Mouse (Mus musculus) embryonic fibroblast, embryonic 13.5 days (primary cell): Measurements from ENCODE around the gene Spesp1. TPM values are rescaled to one million over a fixed set of nuclear protein-coding genes. Genes with fewer than 3 reads are reported as not detected.

ENCODE experiments used
- H3K27ac ChIP-seq: 2 replicates; pipeline ENCODE4 v1.5.1; 2012; ENCODE audit warnings: low read length, control low read depth, inconsistent platforms; ENCODE audit not compliant: insufficient read depth
- H3K4me1 ChIP-seq: 2 replicates; pipeline ENCODE4 v1.6.1; 2011; ENCODE audit warnings: low read length; ENCODE audit not compliant: control insufficient read depth, insufficient read depth
- H3K4me3 ChIP-seq: 2 replicates; pipeline ENCODE4 v1.5.1; 2011; ENCODE audit warnings: mild to moderate bottlenecking, control low read depth, low read length; ENCODE audit not compliant: insufficient read depth
- CTCF ChIP-seq: IDR thresholded peaks from 2 replicates; pipeline ENCODE4 v1.5.1; 2011; ENCODE audit warnings: mild to moderate bottlenecking, control low read depth, low read length, moderate library complexity, borderline replicate concordance; ENCODE audit not compliant: insufficient read depth
- POLR2A ChIP-seq: IDR thresholded peaks from 2 replicates; pipeline ENCODE4 v1.6.1; 2011; ENCODE audit warnings: low read depth, mild to moderate bottlenecking, control low read depth, low read length, moderate library complexity
- polyA plus RNA-seq: library from polyadenylated mRNA; stranded (reverse); fragments of >200 nt; gene quantifications from 2 replicates; pipeline ENCODE4 v1.2.4, GENCODE M21; 2011; ENCODE audit warnings: low read depth; ENCODE audit not compliant: missing spikeins, insufficient read length

The Spesp1 gene
- polyA plus RNA-seq, 1 experiment, result not detected

- Histone ChIP-seq H3K4me3 (no peak overlapping the region), H3K27ac (no peak overlapping the region), H3K4me1 (no peaks in the 10 kb centered on the region)
- TF ChIP-seq POLR2A (no peak), CTCF (no peak)
These were observed 35.5 kb downstream of the Spesp1 start for GRCm38 (mm10) chr9:62246380-62246942.

DNA sequence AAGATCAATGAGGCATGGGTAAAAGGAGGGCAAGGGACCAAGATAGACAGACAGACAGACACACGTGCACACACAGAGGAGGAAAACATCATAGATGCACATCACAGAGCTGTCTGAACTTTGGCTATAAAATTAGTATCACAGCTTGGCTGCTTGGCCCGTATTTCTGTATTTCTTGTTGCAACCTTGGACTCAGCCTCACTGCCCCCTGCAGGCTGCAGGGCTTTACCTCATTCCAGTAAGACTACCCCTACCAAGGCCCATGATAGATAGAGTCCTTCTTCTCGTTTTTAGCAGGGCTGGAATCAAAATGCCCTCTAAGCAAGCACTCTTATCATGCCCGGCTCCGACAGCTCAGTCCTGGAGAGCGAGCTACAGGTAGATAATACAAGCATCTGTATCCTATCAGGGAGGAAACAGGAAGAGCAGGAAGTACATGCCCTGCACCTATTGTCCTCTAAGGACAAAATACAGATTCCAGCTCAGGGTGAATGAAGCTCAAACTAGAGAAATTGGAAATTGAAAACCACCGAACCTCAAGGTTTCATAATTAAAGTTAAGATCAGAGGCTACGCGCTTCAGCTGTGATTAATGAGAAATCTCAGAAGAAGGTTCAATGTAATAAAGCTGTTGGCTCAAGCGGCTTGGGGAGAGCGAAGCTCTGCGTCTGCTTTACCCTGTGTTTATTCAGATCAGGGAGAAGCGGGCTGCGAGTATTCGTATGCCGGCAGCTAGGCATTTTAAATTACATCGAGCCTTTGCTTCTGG is 36.2 kb downstream of the Spesp1 start:
- no peaks in the 10 kb centered on the region for H3K4me1 ChIP-seq
- H3K27ac ChIP-seq, result no peak overlapping the region
- TF ChIP-seq CTCF (peak; percentile 50; the same call in 1 of the 2 replicates), POLR2A (no peak)
- H3K4me3 ChIP-seq, result no peak overlapping the region

DNA sequence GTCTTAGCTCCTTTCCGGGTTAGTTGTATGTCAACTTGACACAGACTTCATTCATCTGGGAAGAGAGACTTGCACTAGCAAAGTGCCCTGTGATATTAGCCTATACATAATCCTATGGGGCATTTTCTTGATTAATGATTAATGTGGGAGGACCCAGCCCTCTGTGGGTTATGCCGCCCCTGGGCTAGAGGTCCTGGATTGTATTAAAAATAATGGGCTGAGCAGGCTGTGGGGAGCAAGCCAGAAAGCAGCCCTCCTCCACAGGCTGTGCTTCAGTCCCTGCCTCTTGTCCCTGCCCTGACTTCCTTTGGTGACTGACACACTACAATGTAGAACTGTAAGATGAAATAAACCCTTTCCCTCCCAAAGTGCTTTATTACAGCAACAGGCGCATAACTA is 37.4 kb downstream of the Spesp1 start:
- no peak overlapping the region for H3K27ac ChIP-seq
- TF ChIP-seq POLR2A (no peak), CTCF (no peak)
- no peaks in the 10 kb centered on the region for H3K4me1 ChIP-seq
- no peak overlapping the region for H3K4me3 ChIP-seq

- no peak overlapping the region for H3K4me3 ChIP-seq
- H3K27ac ChIP-seq, result no peak overlapping the region
- no peak for TF ChIP-seq CTCF
- TF ChIP-seq POLR2A, result no peak
- no peaks in the 10 kb centered on the region for H3K4me1 ChIP-seq
These were observed 37.9 kb downstream of the Spesp1 start for GRCm38 (mm10) chr9:62243991-62244611.

DNA sequence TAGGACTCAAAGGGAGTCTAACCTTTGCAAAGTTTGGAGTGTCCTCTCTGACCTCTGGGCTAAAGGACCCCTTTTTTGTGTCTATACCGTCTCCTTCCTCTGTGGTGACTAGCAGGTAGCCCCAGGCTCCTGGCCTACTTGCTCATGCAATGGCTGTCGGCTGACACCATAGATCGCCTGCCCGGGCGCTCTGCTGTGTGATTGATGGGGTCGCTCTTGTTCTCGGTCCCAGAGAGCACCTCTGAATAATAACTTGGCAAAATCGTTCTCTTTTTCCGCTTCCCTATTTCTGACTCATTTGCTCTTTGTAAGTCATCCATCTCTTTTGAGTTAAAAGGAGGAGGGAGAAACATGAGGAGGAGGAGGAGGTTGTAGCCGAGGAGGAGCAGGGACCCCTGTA is 42.0 kb downstream of the Spesp1 start:
- TF ChIP-seq POLR2A, result no peak
- no peak for TF ChIP-seq CTCF
- no peaks in the 10 kb centered on the region for H3K4me1 ChIP-seq
- no peak overlapping the region for H3K4me3 ChIP-seq
- no peak overlapping the region for H3K27ac ChIP-seq

DNA sequence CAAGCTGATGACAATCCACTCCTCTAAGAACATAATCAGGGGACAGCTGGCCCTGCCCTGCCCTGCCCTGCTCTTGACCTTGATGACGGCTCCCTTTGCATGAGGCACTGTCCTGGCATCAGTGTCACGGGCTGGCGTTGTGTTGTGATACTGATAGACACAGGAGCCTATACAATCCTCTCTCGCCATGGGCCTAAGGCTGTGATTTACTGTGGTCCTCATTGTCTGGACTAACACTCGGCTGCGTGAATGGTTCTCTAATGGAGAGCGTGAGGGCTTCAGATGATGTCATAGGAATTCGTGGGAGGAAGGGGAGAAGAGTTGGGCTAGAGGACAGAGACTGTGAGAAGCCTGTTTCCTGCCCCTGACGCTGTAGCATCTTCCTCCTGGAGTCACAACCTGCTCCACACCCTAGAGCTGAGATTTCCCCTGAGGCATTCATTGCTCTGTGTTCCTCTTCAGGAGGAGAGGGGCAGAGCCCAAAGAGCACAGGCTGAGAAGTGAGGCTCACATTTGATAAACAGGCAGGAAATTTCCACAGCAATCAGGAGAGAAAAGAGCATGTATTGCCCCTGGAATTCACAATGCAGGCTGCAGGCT is 44.5 kb downstream of the Spesp1 start:
- TF ChIP-seq POLR2A (no peak), CTCF (no peak)
- Histone ChIP-seq H3K27ac (no peak overlapping the region), H3K4me1 (no peaks in the 10 kb centered on the region)

GRCm38 (mm10) chr9:62235501-62235900 is 46.5 kb downstream of the Spesp1 start:
- no peak overlapping the region for H3K4me3 ChIP-seq
- H3K27ac ChIP-seq, result no peak overlapping the region
- H3K4me1 ChIP-seq, result no peaks in the 10 kb centered on the region
- no peak for TF ChIP-seq POLR2A
- no peak for TF ChIP-seq CTCF

More for the DNA sequence above, 44.5 kb downstream of the Spesp1 start:
- no peak overlapping the region for H3K4me3 ChIP-seq

- no peak overlapping the region for H3K27ac ChIP-seq
- H3K4me1 ChIP-seq, result no peaks in the 10 kb centered on the region
- no peak for TF ChIP-seq POLR2A
- no peak for TF ChIP-seq CTCF
- H3K4me3 ChIP-seq, result no peak overlapping the region
These were observed 49.4 kb downstream of the Spesp1 start for GRCm38 (mm10) chr9:62232649-62233048.

- TF ChIP-seq CTCF (no peak), POLR2A (no peak)
- H3K4me1 ChIP-seq, result no peaks in the 10 kb centered on the region
- H3K27ac ChIP-seq, result no peak overlapping the region
- no peak overlapping the region for H3K4me3 ChIP-seq
These were observed 51.0 kb downstream of the Spesp1 start for GRCm38 (mm10) chr9:62231046-62231445.
